Mouse (Mus musculus): Measurements from ENCODE around the gene Cyp2f2. TPM values are rescaled to one million over a fixed set of nuclear protein-coding genes. Genes with fewer than 3 reads are reported as not detected.

Cyp2f2 gene
- polyA plus RNA-seq, 1 experiment from 2014 or later = not detected

DNA sequence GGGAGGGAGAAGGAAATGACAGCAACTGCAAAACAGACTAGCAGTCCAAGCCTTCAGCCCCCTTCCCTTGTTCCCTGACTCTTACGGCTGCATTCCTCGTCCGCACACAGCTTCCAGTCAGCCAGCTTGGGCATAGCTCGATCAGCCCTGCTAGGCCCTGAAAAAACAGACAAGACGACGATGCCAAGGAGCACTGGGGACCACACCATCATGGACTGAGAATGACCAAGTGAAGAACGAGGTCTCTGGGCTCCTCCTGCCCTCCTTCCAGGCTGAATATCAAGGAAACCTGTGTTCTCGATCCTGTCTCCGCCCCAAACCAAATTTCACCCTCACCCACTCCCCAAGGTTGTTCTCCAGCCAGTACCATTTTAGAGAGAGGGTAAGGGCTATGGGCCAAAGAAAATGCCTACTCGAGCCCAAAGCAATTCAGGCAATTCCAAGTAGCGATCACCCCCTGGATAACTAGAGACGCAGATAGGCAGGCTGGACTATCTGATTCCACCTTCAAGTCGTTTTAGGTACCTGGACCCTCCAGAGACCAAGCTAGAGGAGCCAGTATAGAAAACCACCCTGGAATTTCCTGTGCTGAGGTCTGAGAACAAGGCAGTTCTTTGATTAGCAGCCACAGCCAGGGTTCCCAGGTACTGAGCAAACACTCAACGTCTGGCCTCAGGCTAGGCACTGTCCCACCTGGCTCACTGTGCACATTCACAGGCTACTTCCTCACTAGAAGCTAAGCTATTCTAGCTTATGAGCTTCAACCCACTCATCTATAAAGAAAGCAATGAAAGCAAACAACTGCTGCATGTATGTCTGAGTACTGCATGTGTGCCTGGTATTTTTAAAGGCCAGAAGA lies 61.4 kb downstream of the Cyp2f2 start, which contains the start of the genes Gm21983 and Mia:
Gene Gm21983 (minus strand): TSS at position 250 of the 859 bp plus-strand sequence.
Gene Mia (minus strand): TSS at position 321 of the 859 bp plus-strand sequence.
- 70% methylated on average over 14 of the region's 14 CpGs for WGBS
- Histone ChIP-seq H3K9me3 (no peaks in the 10 kb centered on the region), H3K4me3 (no peak within 1 kb of the TSS), H3K27me3 (no peaks in the 10 kb centered on the region), H3K4me2 (replicated peaks) (no peak within 1 kb of the TSS), H3K27ac (replicated peaks) (0 out of 2 replicates have a peak within 1 kb of the TSS, but pooled peaks have one; percentile 46), H3K4me1 (peaks cover 12% of the 10 kb centered on the region), H3K36me3 (peaks cover 31% of the 10 kb centered on the region), H3K9ac (replicated peaks) (no peak within 1 kb of the TSS)
- ATAC-seq (ENCODE audit: low FRiP score, low read depth) = no peak

DNA sequence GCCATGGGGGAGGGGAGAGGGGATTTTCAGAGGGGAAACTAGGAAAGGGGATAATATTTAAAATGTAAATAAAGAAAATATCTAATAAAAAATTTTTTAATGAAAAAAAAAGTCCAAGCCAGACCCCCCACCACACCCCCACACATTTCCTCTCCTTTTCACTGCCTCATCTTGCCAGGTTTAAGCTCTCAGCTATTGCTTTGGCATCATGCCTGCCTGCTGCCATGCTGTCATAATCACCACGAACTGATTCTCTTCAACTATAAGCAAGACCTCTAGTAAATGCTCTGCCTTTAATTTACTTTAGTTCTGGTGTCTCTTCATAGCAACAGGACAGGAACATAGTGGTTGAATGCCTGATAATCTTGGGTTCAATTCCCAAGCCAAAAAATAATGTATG lies 62.8 kb downstream of the Cyp2f2 start:
- ATAC-seq (ENCODE audit: low FRiP score, low read depth) = no peak
- peaks cover 45% of the 10 kb centered on the region for H3K36me3 ChIP-seq
- no peak overlapping the region for H3K4me3 ChIP-seq
- H3K9me3 ChIP-seq = no peaks in the 10 kb centered on the region
- peaks cover 11% of the 10 kb centered on the region for H3K4me1 ChIP-seq
- no peak overlapping the region for H3K4me2 ChIP-seq (replicated peaks)
- H3K27me3 ChIP-seq = no peaks in the 10 kb centered on the region
- 78% methylated on average over 1 of the region's 1 CpGs for WGBS
- no peak overlapping the region for H3K9ac ChIP-seq (replicated peaks)
- H3K27ac ChIP-seq (replicated peaks) = no peak overlapping the region

Small RNA genes lying within 50 kb of the gene (microRNA-seq; reads per million reads assigned to microRNA genes)
- gene Mir3101 = 0.93 reads per million

Other genes starting within 250 kb of the Cyp2f2 start
- not detected in 2 replicates for gene Cyp2a22, start 180.5 kb upstream of the Cyp2f2 start, polyA plus RNA-seq (2016; fragmentation: Nextera tagmentation; extraction: Ambion mirVana)
- gene Cyp2a12, start 90.8 kb upstream of the Cyp2f2 start, polyA plus RNA-seq (2016; fragmentation: Nextera tagmentation; extraction: Ambion mirVana) = not detected in 2 replicates
- 0.18 and 0.27 TPM in 2 replicates for gene Cyp2t4, start 33.8 kb downstream of the Cyp2f2 start, polyA plus RNA-seq (2016; fragmentation: Nextera tagmentation; extraction: Ambion mirVana)
- 94.2 and 100 TPM in 2 replicates for gene Egln2, start 46.9 kb downstream of the Cyp2f2 start, polyA plus RNA-seq (2016; fragmentation: Nextera tagmentation; extraction: Ambion mirVana)
- 82.9 and 83.0 TPM in 2 replicates for gene Rab4b, start 59.0 kb downstream of the Cyp2f2 start, polyA plus RNA-seq (2016; fragmentation: Nextera tagmentation; extraction: Ambion mirVana)
- gene Gm21983, start 61.2 kb downstream of the Cyp2f2 start, polyA plus RNA-seq (2016; fragmentation: Nextera tagmentation; extraction: Ambion mirVana) = 0.59 TPM in 1 of 2 replicates, not detected in the other
- gene Mia, start 61.2 kb downstream of the Cyp2f2 start, polyA plus RNA-seq (2016; fragmentation: Nextera tagmentation; extraction: Ambion mirVana) = 5.1 and 11.1 TPM in 2 replicates
- 3.9 and 4.5 TPM in 2 replicates for gene BC024978, start 75.9 kb downstream of the Cyp2f2 start, polyA plus RNA-seq (2016; fragmentation: Nextera tagmentation; extraction: Ambion mirVana)
- 277 and 286 TPM in 2 replicates for gene Snrpa, start 76.4 kb downstream of the Cyp2f2 start, polyA plus RNA-seq (2016; fragmentation: Nextera tagmentation; extraction: Ambion mirVana)
- 8.7 and 10.2 TPM in 2 replicates for gene Itpkc, start 108.8 kb downstream of the Cyp2f2 start, polyA plus RNA-seq (2016; fragmentation: Nextera tagmentation; extraction: Ambion mirVana)
- 22.1 and 22.9 TPM in 2 replicates for gene Coq8b, start 113.1 kb downstream of the Cyp2f2 start, polyA plus RNA-seq (2016; fragmentation: Nextera tagmentation; extraction: Ambion mirVana)
- 59.8 and 61.2 TPM in 2 replicates for gene Numbl, start 138.5 kb downstream of the Cyp2f2 start, polyA plus RNA-seq (2016; fragmentation: Nextera tagmentation; extraction: Ambion mirVana)
- 10.1 and 10.2 TPM in 2 replicates for gene Ltbp4, start 217.8 kb downstream of the Cyp2f2 start, polyA plus RNA-seq (2016; fragmentation: Nextera tagmentation; extraction: Ambion mirVana)
- 77.3 and 78.1 TPM in 2 replicates for gene Shkbp1, start 236.1 kb downstream of the Cyp2f2 start, polyA plus RNA-seq (2016; fragmentation: Nextera tagmentation; extraction: Ambion mirVana)
- 0.87 TPM in 1 of 2 replicates, not detected in the other for gene Gm20479, start 237.5 kb downstream of the Cyp2f2 start, polyA plus RNA-seq (2016; fragmentation: Nextera tagmentation; extraction: Ambion mirVana)

Measured in midbrain, embryonic 12.5 days (tissue).